Mouse (Mus musculus) embryonic facial prominence, embryonic 10.5 days (tissue): Measurements from ENCODE around the gene Gnb5. TPM values are rescaled to one million over a fixed set of nuclear protein-coding genes. Genes with fewer than 3 reads are reported as not detected.

Experiments
- DNase-seq: peaks from one replicate; pipeline ENCODE4 v3.0.0-alpha.2; 2017; ENCODE audit warnings: low spot score
- H3K27ac ChIP-seq: fragments of 300-500 bp; sonication (generic); replicated peaks from 2 replicates; pipeline ENCODE4 v1.5.1; 2016; ENCODE audit warnings: mild to moderate bottlenecking
- H3K27me3 ChIP-seq: fragments of 300-500 bp; sonication (generic); replicated peaks from 2 replicates; pipeline ENCODE4 v1.6.1; 2016; ENCODE audit warnings: low read depth, mild to moderate bottlenecking; ENCODE audit not compliant: poor library complexity, severe bottlenecking
- H3K36me3 ChIP-seq: fragments of 300-500 bp; sonication (generic); replicated peaks from 2 replicates; pipeline ENCODE4 v1.6.1; 2016; ENCODE audit warnings: mild to moderate bottlenecking, moderate library complexity
- H3K4me1 ChIP-seq: fragments of 300-500 bp; sonication (generic); 2 replicates; pipeline ENCODE4 v1.6.1; 2016
- H3K4me3 ChIP-seq: fragments of 300-500 bp; sonication (generic); 2 replicates; pipeline ENCODE4 v1.5.1; 2016; ENCODE audit warnings: mild to moderate bottlenecking, moderate library complexity
- H3K9me3 ChIP-seq: fragments of 300-500 bp; sonication (generic); 2 replicates; pipeline ENCODE4 v1.6.1; 2016; ENCODE audit warnings: mild to moderate bottlenecking
- WGBS: fragments of 180-500 bp; shearing (Covaris S2); methylation state at CpG from one replicate; pipeline ENCODE4 v1.1.7; 2016; 5-methylcytosine and 5-hydroxymethylcytosine counted together
- polyA plus RNA-seq: library from polyadenylated mRNA; unstranded; fragments of >200 nt; fragmentation: Nextera tagmentation; extraction: Ambion mirVana; gene quantifications from 2 replicates; pipeline ENCODE4 v1.2.1, GENCODE M21; 2016

Gnb5 gene
- polyA plus RNA-seq: 22.4 and 24.5 TPM in 2 replicates

DNA sequence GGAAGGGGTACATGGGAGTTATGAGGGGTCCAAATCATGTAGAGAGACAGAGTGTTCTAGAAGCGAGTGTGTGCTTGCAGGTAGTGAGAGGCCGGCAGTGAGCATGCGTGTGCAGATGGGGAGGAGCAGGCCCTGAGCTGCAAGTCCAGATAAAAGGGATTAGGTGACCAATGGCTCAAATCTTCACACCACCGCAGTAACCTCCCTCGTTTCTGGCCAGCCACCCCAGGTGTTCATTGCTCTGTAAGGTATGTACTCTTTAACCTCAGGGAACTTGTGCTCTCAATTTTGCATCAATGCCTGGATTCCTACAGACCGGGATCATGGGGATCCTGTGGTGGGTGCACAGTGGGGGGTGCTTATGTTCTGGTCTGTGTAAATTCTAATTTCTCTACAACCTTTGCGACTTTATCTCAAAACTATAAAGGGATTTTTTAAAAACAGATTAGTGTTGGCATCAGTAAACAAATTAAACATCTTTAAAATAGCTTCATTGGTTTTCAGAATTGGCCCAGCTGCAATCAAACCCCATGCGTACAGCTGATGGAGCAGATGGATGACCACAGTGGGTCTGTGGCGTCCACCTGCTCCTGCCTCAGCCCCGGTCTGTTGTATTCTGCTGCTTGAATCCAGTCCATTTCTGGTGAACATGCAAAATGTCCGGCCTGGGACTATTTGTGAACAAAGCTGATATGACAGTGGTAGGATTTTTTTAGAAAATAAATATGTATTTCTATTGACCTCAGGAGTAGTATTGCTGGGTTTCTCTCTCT is at the start of gene Gnb5:
Gene Gnb5 (plus strand): TSS at position 163 of the 773 bp plus-strand sequence.
- Histone ChIP-seq H3K4me1 (peaks cover 7% of the 10 kb centered on the region; the same call in 1 of the 2 replicates), H3K4me3 (no peak within 1 kb of the TSS), H3K9me3 (no peaks in the 10 kb centered on the region), H3K36me3 (no peaks in the 10 kb centered on the region), H3K27ac (no peak within 1 kb of the TSS), H3K27me3 (no peaks in the 10 kb centered on the region)
- 86% methylated on average over 11 of the region's 11 CpGs for WGBS
- no peak for DNase-seq

DNA sequence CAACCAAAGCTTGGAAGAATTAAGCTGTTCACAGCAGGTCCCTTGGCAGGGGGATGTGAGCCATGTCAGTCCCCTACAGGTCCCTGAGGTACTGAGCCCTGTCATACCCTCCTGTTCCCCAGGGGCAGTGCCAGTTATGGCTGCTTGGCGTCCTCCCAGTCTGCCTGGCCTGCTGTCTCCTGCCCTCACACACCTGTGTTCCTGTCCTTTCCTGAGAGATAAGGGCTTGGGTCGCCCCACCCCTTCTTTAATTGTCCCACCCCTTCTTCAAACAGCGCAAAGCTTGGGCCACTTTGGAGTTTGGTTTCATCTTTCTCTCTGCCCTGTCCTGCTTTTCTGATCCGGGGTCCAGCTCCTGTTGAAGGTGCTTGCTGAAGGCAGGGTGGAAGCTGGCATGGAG is 47.3 kb upstream of the Gnb5 start:
- Histone ChIP-seq H3K9me3 (peaks cover 2% of the 10 kb centered on the region; the same call in 1 of the 2 replicates), H3K4me3 (no peak overlapping the region), H3K27ac (no peak overlapping the region), H3K27me3 (no peaks in the 10 kb centered on the region), H3K36me3 (no peaks in the 10 kb centered on the region), H3K4me1 (peaks cover 49% of the 10 kb centered on the region)
- WGBS: 70% methylated on average over 4 of the region's 4 CpGs
- DNase-seq: no peak

DNA sequence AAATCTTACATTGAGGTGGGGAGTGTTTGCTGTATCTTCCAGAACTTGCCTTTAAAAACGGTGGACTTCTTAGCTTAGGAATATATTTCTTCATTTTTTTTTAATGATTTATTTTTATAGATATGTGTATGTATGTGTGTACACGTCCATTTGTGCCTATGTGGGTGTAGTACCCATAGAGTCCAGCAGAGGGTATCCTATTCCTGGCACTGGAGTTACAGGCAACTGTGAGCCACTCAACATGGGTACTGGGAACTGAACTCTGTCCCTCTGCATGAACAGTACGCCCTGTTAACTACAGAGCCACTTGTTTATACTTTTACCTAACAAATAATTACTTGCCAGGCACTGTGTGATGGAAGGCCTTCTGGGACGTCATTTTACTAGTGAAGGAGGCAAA is 46.4 kb upstream of the Gnb5 start:
- H3K9me3 ChIP-seq: peaks cover 2% of the 10 kb centered on the region; the same call in 1 of the 2 replicates
- H3K4me1 ChIP-seq: peaks cover 47% of the 10 kb centered on the region
- no peak overlapping the region for H3K4me3 ChIP-seq
- DNase-seq: no peak
- WGBS: 91% methylated on average over 4 of the region's 4 CpGs
- no peaks in the 10 kb centered on the region for H3K27me3 ChIP-seq
- no peak overlapping the region for H3K27ac ChIP-seq
- H3K36me3 ChIP-seq: no peaks in the 10 kb centered on the region

DNA sequence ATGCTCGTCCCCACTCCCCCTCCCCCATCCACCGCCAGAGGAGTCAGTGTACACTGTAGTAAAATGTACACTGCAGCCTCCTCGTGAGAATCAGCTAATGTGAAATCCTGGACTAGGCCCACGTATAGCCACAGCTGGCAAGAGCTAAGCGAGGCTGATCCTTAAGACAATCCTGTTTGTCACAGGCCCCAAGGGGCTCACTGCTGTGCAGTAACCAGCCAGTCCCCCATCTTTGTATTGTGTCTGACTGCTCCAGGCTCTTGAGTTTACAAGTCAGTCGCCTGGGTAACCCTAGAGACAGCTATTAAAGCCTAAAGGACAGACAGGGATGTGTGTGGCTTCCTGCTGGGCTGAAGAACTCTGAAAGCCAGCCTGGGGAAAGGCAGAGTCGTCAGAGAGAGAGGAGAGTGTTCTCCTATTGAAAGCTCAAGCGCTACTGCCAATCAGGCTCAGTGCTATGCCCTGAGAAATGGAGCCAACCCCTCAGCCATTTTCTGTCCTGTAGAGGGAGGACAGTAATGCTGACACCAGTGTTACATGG is 44.7 kb upstream of the Gnb5 start:
- Histone ChIP-seq H3K4me1 (peaks cover 35% of the 10 kb centered on the region), H3K27ac (peak overlapping the region; percentile 76), H3K4me3 (0 out of 2 replicates have a peak overlapping the region, but pooled peaks have one; percentile 21), H3K36me3 (no peaks in the 10 kb centered on the region), H3K27me3 (no peaks in the 10 kb centered on the region), H3K9me3 (peaks cover 2% of the 10 kb centered on the region; the same call in 1 of the 2 replicates)
- DNase-seq: peak; percentile 48
- 7% methylated on average over 8 of the region's 8 CpGs for WGBS

DNA sequence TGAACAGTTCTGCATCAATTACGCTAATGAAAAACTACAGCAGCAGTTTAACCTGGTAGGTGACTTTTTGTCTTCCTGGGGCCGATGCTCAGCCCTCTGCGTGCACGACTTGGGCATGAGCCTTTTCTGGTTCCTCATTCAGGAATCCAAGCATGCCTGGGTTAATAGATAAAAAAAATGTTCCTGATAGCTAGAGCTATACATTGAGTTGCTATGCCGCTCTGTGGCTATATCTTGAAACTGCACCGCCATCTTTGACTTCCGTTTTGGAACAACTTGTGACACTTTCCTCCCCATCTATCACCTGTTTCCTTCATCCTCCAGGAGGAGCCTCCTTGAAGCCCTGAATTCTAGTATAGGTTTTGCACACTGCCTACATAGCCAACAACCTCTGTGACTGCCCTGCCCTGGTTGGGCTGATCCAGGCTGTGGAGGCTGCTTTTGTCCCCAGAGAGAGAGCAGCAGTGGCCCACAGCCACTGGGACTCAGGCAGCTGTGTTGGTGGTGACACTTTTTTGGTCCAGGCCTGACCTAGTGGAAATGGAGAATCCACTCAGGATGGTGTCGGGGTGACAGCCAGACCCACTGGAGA is 43.8 kb upstream of the Gnb5 start:
- peaks cover 32% of the 10 kb centered on the region for H3K4me1 ChIP-seq
- no peak overlapping the region for H3K27ac ChIP-seq
- peaks cover 2% of the 10 kb centered on the region; the same call in 1 of the 2 replicates for H3K9me3 ChIP-seq
- H3K27me3 ChIP-seq: no peaks in the 10 kb centered on the region
- no peak overlapping the region for H3K4me3 ChIP-seq
- no peaks in the 10 kb centered on the region for H3K36me3 ChIP-seq
- WGBS: 75% methylated on average over 8 of the region's 8 CpGs
- no peak for DNase-seq

DNA sequence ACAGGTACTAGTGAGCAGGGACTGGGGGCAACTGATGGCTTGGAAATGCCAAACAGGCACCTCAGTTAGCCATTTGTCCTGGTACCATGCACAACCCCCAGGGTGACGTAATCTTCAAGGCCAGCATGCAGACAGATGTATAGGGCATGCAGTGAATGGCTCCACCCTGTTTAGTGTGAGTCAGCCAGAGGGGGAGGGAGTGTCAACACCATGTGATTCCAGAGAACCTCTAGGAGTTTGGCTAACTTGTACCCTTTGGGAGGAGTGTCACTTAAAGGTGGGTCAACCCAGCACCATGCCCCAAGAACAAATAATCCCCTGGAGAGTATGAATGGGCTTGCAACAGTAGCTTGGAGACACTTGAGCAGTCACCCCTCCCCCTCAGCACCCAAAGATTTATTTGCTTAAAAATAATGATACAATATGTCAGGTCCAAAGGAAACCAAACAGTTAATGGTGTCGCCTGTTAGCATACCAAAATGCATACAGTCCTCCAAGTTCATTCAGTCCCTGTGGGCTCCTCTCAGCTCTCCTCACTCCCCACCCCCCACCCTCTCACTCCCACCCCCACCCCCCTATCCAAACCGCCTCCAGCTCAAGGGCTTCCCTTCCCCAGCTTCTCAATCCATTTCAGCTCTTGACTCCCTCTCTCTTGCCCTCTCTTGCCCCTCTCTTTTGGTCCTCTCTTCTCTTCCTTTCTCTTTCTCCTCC is 41.9 kb upstream of the Gnb5 start:
- Histone ChIP-seq H3K9me3 (peaks cover 2% of the 10 kb centered on the region; the same call in 1 of the 2 replicates), H3K27ac (no peak overlapping the region), H3K4me1 (peaks cover 30% of the 10 kb centered on the region), H3K36me3 (no peaks in the 10 kb centered on the region), H3K4me3 (no peak overlapping the region), H3K27me3 (no peaks in the 10 kb centered on the region)
- DNase-seq: no peak
- 51% methylated on average over 3 of the region's 3 CpGs for WGBS

DNA sequence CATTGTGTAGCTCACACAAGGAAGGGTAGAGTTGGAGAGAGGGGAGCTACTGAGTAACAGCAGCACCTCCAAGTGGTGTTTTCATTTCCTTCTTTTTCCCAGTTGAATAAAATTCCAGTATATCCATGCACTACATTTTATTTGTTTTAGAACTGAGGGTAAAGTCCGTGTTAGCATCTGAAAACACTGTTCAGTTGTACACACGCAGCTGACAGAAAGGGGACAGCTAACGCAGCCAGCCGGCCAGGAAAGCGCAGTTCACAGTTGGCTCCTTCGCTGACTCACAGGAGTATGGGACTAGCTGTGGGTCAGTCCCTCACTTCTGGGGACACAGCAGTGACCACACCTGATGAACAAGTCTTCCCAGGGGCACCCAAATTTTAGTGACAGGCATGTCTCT is 38.9 kb upstream of the Gnb5 start:
- DNase-seq: no peak
- 74% methylated on average over 6 of the region's 6 CpGs for WGBS

DNA sequence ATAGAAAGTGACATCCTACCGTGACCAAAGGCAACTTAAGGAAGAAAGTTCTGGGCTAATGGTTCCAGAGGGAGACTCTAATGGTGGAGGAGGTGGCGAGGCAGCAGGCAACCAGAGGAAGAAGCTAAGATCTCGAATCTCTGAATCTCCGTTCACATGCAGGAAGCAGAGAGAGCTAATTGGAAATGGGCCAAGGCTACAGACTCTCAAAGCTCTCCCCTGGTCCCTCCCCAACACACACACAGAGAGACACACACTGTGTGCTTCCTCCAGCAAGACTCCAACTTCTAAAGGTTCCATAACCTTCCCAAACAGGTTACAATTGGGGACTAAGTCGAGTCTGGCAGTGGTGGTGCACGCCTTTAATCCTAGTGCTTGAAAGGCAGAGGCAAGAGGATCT is 35.7 kb upstream of the Gnb5 start:
- Histone ChIP-seq H3K27ac (no peak overlapping the region), H3K4me3 (no peak overlapping the region), H3K36me3 (no peaks in the 10 kb centered on the region), H3K4me1 (0 out of 2 replicates have a peak, but pooled peaks cover 3% of the 10 kb centered on the region), H3K27me3 (no peaks in the 10 kb centered on the region), H3K9me3 (no peaks in the 10 kb centered on the region)
- 79% methylated on average over 6 of the region's 6 CpGs for WGBS
- no peak for DNase-seq

More for the DNA sequence above, 38.9 kb upstream of the Gnb5 start:
- Histone ChIP-seq H3K4me3 (no peak overlapping the region), H3K4me1 (peaks cover 14% of the 10 kb centered on the region; the same call in 1 of the 2 replicates), H3K36me3 (no peaks in the 10 kb centered on the region), H3K27ac (no peak overlapping the region), H3K27me3 (no peaks in the 10 kb centered on the region), H3K9me3 (no peaks in the 10 kb centered on the region)

DNA sequence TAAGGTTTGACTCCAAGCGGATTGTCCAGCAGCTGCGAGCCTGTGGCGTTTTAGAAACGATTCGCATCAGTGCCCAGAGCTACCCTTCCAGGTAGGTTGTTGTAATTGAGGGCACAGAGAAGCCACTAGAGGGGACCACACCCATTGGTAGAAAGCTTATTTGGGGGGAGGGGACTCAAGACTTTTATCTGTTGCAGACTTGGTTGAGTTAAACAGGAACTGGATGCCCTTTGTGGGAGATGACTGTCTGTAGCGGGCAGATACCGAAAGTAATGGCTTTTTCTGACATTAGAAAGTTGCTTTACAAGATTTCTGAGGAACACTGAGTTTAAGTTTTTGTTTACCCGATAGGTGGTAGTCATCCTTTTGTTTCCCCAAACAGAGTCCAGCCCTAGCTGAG is 34.5 kb upstream of the Gnb5 start:
- no peak for DNase-seq
- Histone ChIP-seq H3K9me3 (no peaks in the 10 kb centered on the region), H3K4me3 (no peak overlapping the region), H3K27ac (no peak overlapping the region), H3K36me3 (no peaks in the 10 kb centered on the region), H3K27me3 (no peaks in the 10 kb centered on the region), H3K4me1 (peaks cover 4% of the 10 kb centered on the region; the same call in 1 of the 2 replicates)
- 93% methylated on average over 8 of the region's 8 CpGs for WGBS

DNA sequence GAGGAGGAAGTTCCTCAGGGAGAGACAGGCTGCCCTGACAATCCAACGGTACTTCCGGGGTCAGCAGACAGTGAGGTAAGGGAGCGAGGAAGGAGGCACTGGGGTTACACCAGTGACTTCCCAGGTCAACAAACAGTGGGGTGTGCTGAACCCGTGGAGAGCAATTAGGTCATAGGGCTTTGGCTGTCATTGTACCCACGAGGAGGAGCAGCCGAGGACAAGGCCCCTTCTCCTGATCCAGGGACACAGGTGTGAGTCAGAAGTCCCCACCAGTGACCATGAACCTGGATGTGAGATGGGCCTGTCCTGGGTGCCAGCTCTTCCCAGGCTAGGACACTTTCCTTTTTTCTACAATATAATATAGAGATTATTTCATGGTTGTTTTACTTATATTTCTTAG is 32.4 kb upstream of the Gnb5 start:
- H3K4me3 ChIP-seq: no peak overlapping the region
- no peak overlapping the region for H3K27ac ChIP-seq
- H3K27me3 ChIP-seq: no peaks in the 10 kb centered on the region
- H3K36me3 ChIP-seq: no peaks in the 10 kb centered on the region
- peaks cover 12% of the 10 kb centered on the region for H3K4me1 ChIP-seq
- no peak for DNase-seq
- 65% methylated on average over 6 of the region's 6 CpGs for WGBS
- no peaks in the 10 kb centered on the region for H3K9me3 ChIP-seq

DNA sequence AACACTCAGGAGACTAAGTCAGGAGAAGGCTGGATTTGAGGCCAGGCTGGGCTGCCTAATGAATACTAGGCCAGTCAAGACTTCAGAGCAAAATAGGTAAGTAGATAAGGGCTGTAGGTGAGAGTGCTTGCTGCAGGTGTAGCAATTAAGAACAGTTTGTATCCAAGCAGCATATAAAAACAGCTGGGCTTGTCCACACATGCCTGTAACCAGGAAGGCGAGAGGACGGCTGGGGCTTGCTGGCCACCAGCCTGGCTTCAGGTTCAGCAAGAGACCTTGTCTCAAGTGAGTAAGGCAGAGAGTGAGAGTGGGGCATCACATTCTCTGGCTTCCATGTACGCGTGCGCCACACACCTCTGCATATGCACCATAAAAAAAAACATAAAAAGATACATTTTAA is 31.6 kb upstream of the Gnb5 start:
- 91% methylated on average over 5 of the region's 5 CpGs for WGBS
- no peaks in the 10 kb centered on the region for H3K27me3 ChIP-seq
- no peak overlapping the region for H3K27ac ChIP-seq
- H3K4me1 ChIP-seq: peaks cover 12% of the 10 kb centered on the region
- no peak for DNase-seq
- no peak overlapping the region for H3K4me3 ChIP-seq
- no peaks in the 10 kb centered on the region for H3K36me3 ChIP-seq
- no peaks in the 10 kb centered on the region for H3K9me3 ChIP-seq

DNA sequence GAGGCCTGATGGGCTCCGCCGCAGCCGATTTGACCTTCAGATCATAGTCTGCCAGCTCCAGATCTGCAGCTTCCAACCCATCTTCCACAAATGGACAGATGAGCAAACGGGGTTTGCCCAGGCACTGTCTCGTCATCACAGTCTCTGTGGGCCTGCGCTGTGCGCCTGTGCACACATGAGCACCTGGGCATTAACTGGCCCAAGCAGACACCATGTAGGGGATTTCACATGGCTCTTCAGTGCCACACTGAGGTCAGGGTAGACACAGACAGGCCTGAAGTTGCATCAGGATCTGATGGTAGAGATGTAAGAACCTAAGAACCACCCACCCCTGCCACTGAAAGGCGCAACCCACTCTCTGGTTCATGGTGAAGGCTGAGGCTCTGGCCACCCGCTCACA is 31.0 kb upstream of the Gnb5 start:
- H3K27ac ChIP-seq: no peak overlapping the region
- H3K4me1 ChIP-seq: peaks cover 12% of the 10 kb centered on the region
- DNase-seq: no peak
- no peaks in the 10 kb centered on the region for H3K36me3 ChIP-seq
- WGBS: 96% methylated on average over 9 of the region's 9 CpGs
- no peaks in the 10 kb centered on the region for H3K27me3 ChIP-seq
- no peaks in the 10 kb centered on the region for H3K9me3 ChIP-seq
- H3K4me3 ChIP-seq: no peak overlapping the region
